Mouse (Mus musculus): ENCODE measurements at regions not wholly inside any gene's neighbourhood (a gene's known extent, or its start where the extent isn't known, plus 50 kb on each side); places are given as distances from the start of the nearest gene placed in this dataset.
A peak's percentile ranks its signal among the peaks of the same experiment; 100 is the strongest.

DNA sequence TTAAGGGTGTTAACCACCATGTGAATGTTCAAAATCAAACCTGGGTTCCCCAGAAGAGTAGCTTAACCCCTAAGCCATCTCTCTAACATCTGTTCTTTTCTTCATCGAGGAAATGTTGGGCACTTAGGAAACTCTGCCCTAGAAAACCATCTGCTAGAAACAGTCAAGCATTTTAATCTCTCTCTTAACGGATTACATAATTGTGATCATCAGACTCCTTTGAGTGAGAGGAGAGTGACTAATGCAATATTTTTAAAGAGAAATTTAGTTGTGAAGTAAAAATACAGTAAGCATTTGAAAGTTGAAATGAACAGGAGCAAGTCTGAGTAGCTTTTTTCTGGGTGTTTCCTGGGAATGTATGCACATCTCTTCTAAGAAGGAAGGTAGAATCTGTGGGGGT, 379.4 kb downstream of the Zfp619 start:
- DNase-seq: no peak
- Histone ChIP-seq H3K36me3 (ENCODE audit: control insufficient read depth, insufficient read depth, low read length) (no peaks in the 10 kb centered on the region), H3K4me3 (ENCODE audit: insufficient read depth, low read depth, low read length) (no peak overlapping the region), H3K4me1 (ENCODE audit: control insufficient read depth, insufficient read depth, low read length) (no peaks in the 10 kb centered on the region), H3K27ac (ENCODE audit: insufficient read depth, low read depth, low read length) (no peak overlapping the region), H3K27me3 (replicated peaks; ENCODE audit: control insufficient read depth, insufficient read depth, low read length) (no peaks in the 10 kb centered on the region)
- 78% methylated on average over 2 of the region's 2 CpGs for WGBS
- TF ChIP-seq CTCF (conservative IDR thresholded peaks at IDR 0.05; ENCODE audit: insufficient read depth, insufficient read length, low read depth, low read length) (no peak), POLR2A (IDR thresholded peaks at IDR 0.05; ENCODE audit: low read depth, low read length) (no peak)

DNA sequence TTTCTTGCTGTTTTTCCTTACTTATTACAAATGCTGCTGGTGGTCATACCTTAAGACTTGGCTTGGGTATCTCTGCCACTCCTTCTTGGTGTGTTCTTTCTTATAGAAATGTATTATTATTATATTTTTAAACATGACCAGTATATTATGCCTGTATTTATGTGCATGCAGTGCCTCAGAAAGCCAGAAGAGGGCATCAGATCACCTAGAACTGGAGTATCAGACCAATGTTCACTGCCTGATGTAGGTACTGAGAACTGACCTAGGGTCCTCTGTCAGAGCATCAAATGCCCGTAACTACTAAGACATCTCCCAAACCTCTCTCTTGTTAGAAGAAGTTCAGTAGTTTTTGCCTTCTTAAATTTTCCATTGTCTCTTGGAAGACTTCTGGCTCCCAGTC, 380.7 kb downstream of the Zfp619 start:
- Histone ChIP-seq H3K4me1 (ENCODE audit: control insufficient read depth, insufficient read depth, low read length) (no peaks in the 10 kb centered on the region), H3K27me3 (replicated peaks; ENCODE audit: control insufficient read depth, insufficient read depth, low read length) (no peaks in the 10 kb centered on the region), H3K4me3 (ENCODE audit: insufficient read depth, low read depth, low read length) (no peak overlapping the region), H3K36me3 (ENCODE audit: control insufficient read depth, insufficient read depth, low read length) (no peaks in the 10 kb centered on the region), H3K27ac (ENCODE audit: insufficient read depth, low read depth, low read length) (no peak overlapping the region)
- WGBS: 95% methylated on average over 1 of the region's 1 CpGs
- no peak for DNase-seq
- TF ChIP-seq POLR2A (IDR thresholded peaks at IDR 0.05; ENCODE audit: low read depth, low read length): no peak
- no peak; the same call in 1 of the 2 replicates for TF ChIP-seq CTCF (conservative IDR thresholded peaks at IDR 0.05; ENCODE audit: insufficient read depth, insufficient read length, low read depth, low read length)

DNA sequence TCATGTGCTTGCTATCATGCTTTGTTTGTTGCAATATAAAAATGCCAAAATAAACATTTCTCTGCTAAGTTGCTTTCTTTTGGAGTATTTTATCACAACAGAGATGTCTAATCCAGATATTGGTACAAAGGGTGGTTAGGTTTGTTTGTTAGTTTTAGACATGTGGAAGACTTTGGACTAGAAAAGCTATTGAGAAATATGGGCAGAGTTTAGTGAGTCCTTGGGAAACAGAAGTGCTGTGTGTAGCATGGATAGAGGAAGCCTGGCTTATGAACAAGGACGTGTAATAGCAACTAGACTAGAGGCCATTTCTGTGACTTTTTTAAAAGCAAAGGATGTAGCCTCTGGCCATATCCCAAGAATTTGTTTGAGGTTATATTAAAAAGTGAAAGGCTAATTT, 416.4 kb downstream of the Zfp619 start:
- Histone ChIP-seq H3K36me3 (ENCODE audit: control insufficient read depth, insufficient read depth, low read length) (no peaks in the 10 kb centered on the region), H3K4me3 (ENCODE audit: insufficient read depth, low read depth, low read length) (no peak overlapping the region), H3K27me3 (replicated peaks; ENCODE audit: control insufficient read depth, insufficient read depth, low read length) (no peaks in the 10 kb centered on the region), H3K4me1 (ENCODE audit: control insufficient read depth, insufficient read depth, low read length) (no peaks in the 10 kb centered on the region), H3K27ac (ENCODE audit: insufficient read depth, low read depth, low read length) (no peak overlapping the region)
- TF ChIP-seq CTCF (conservative IDR thresholded peaks at IDR 0.05; ENCODE audit: insufficient read depth, insufficient read length, low read depth, low read length) (no peak), POLR2A (IDR thresholded peaks at IDR 0.05; ENCODE audit: low read depth, low read length) (no peak)
- 69% methylated on average over 1 of the region's 1 CpGs for WGBS
- peak; percentile 10 for DNase-seq

DNA sequence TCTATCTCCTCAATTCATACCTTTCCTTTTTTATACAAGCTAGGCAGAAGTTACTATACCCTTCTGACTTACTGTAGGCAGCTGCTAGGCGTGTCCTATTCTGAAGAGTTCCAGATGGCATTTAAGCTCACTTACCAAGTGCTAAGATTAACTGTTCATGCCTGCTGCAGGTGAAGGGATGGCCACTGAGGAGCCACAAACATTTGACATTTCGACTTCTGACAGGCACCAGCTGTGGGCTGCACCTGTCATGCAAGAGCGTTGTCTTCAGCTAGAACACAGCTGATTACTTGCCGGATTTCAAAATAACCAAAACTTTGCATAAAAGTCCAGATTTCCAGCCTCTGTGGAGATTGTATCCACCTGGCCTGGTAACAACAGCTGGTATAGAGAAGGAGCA, 419.7 kb downstream of the Zfp619 start:
- 43% methylated on average over 4 of the region's 4 CpGs for WGBS
- TF ChIP-seq CTCF (conservative IDR thresholded peaks at IDR 0.05; ENCODE audit: insufficient read depth, insufficient read length, low read depth, low read length) (no peak), POLR2A (IDR thresholded peaks at IDR 0.05; ENCODE audit: low read depth, low read length) (no peak)
- Histone ChIP-seq H3K36me3 (ENCODE audit: control insufficient read depth, insufficient read depth, low read length) (no peaks in the 10 kb centered on the region), H3K4me1 (ENCODE audit: control insufficient read depth, insufficient read depth, low read length) (no peaks in the 10 kb centered on the region), H3K27me3 (replicated peaks; ENCODE audit: control insufficient read depth, insufficient read depth, low read length) (no peaks in the 10 kb centered on the region), H3K27ac (ENCODE audit: insufficient read depth, low read depth, low read length) (no peak overlapping the region), H3K4me3 (ENCODE audit: insufficient read depth, low read depth, low read length) (no peak overlapping the region)
- no peak for DNase-seq

DNA sequence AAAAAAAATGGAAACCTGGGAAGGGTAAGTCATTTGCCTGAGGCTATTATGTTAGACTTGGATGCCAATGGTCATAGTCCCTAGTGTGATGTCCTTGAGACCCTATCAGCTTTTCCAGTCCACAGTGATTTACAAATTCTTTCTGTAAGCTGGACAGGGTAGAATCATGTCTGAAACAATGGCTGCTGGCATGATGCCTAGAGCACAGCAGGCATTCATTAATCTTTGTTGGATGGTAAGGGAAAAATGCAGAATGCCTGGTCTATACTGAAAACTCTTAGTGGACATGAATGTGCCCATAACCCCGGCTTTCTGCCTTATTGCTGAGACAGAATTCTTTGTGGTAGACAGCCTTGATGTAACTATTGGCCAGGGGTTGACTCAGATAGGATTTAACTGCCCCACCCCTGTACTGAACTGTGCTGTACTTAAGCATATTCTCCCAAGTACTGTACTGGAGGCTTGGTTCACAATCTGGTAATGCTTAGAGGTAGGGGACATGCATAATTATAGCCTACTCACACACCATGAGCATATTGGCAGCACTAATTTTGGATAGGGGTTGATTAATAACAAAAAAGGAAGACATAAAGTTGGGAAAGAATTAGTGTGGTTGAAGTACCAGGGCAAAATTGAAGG, 424.8 kb downstream of the Zfp619 start:
- DNase-seq: no peak
- WGBS: 57% methylated on average over 1 of the region's 1 CpGs
- Histone ChIP-seq H3K36me3 (ENCODE audit: control insufficient read depth, insufficient read depth, low read length) (no peaks in the 10 kb centered on the region), H3K4me3 (ENCODE audit: insufficient read depth, low read depth, low read length) (no peak overlapping the region), H3K27me3 (replicated peaks; ENCODE audit: control insufficient read depth, insufficient read depth, low read length) (no peaks in the 10 kb centered on the region), H3K27ac (ENCODE audit: insufficient read depth, low read depth, low read length) (no peak overlapping the region), H3K4me1 (ENCODE audit: control insufficient read depth, insufficient read depth, low read length) (no peaks in the 10 kb centered on the region)
- TF ChIP-seq CTCF (conservative IDR thresholded peaks at IDR 0.05; ENCODE audit: insufficient read depth, insufficient read length, low read depth, low read length) (no peak), POLR2A (IDR thresholded peaks at IDR 0.05; ENCODE audit: low read depth, low read length) (no peak)

DNA sequence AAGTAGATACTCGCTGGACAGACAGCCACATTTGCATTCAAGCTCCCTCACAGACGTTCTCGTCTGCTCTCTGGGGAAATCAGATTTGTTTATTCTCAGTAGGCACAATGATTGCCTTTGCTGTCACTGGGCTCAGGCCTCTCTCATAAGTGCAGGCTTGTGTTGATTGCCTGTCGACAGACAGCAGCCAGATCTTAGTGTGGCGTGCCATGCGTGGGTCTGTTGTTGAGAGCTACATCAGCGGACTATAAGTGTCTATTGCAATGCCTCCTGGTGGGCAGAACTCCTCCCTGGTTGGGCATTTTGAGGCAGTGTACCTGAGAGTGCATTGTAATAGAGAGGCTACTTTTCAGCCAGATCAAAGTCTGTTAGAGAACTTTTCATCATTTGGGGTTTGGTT, 436.5 kb downstream of the Zfp619 start:
- H3K36me3 ChIP-seq (ENCODE audit: control insufficient read depth, insufficient read depth, low read length): no peaks in the 10 kb centered on the region
- no peak for TF ChIP-seq POLR2A (IDR thresholded peaks at IDR 0.05; ENCODE audit: low read depth, low read length)
- no peak for TF ChIP-seq CTCF (conservative IDR thresholded peaks at IDR 0.05; ENCODE audit: insufficient read depth, insufficient read length, low read depth, low read length)
- no peaks in the 10 kb centered on the region for H3K4me1 ChIP-seq (ENCODE audit: control insufficient read depth, insufficient read depth, low read length)
- H3K27ac ChIP-seq (ENCODE audit: insufficient read depth, low read depth, low read length): no peak overlapping the region
- WGBS: 66% methylated on average over 7 of the region's 7 CpGs
- no peaks in the 10 kb centered on the region for H3K27me3 ChIP-seq (replicated peaks; ENCODE audit: control insufficient read depth, insufficient read depth, low read length)
- H3K4me3 ChIP-seq (ENCODE audit: insufficient read depth, low read depth, low read length): no peak overlapping the region
- DNase-seq: no peak

DNA sequence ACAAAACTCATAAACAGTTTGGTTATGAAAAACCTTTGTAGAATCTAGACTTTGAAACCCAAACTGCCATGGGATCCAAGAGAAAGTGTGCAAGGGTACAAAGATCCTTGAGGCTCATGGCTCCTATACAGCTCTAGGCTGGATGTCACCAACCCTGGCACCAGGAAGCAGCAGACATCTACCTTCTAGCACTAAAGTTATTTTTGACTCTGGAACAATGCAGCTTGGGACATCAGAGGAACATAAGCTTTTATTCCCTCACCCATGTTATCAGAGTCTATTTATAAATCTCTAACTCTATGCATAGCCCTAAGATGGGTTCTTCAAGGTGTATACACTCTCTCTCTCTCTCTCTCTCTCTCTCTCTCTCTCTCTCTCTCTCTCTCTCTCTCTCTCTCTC, 437.4 kb downstream of the Zfp619 start:
- Histone ChIP-seq H3K27ac (ENCODE audit: insufficient read depth, low read depth, low read length) (no peak overlapping the region), H3K4me3 (ENCODE audit: insufficient read depth, low read depth, low read length) (no peak overlapping the region), H3K4me1 (ENCODE audit: control insufficient read depth, insufficient read depth, low read length) (no peaks in the 10 kb centered on the region), H3K36me3 (ENCODE audit: control insufficient read depth, insufficient read depth, low read length) (no peaks in the 10 kb centered on the region), H3K27me3 (replicated peaks; ENCODE audit: control insufficient read depth, insufficient read depth, low read length) (no peaks in the 10 kb centered on the region)
- no peak for TF ChIP-seq CTCF (conservative IDR thresholded peaks at IDR 0.05; ENCODE audit: insufficient read depth, insufficient read length, low read depth, low read length)
- TF ChIP-seq POLR2A (IDR thresholded peaks at IDR 0.05; ENCODE audit: low read depth, low read length): no peak
- DNase-seq: no peak

Data from kidney, adult 2 months (tissue).